Mouse (Mus musculus) intestine, embryonic 15.5 days (tissue): ENCODE data around the gene Sh3pxd2b. TPM values are rescaled to one million over a fixed set of nuclear protein-coding genes. Genes with fewer than 3 reads are reported as not detected.

ENCODE experiments used
- ATAC-seq: fragments of 200-750 bp; cut with Nextera tagmentation; 2 replicates; pipeline ENCODE4 v1.8.0; 2017; ENCODE audit warnings: moderate TSS enrichment, moderate library complexity
- H3K27ac ChIP-seq: fragments of 300-500 bp; sonication (generic); 2 replicates; pipeline ENCODE4 v1.5.1; 2015; ENCODE audit warnings: mild to moderate bottlenecking, inconsistent platforms
- H3K27me3 ChIP-seq: fragments of 300-500 bp; sonication (generic); replicated peaks from 2 replicates; pipeline ENCODE4 v1.6.1; 2015; ENCODE audit warnings: inconsistent platforms
- H3K36me3 ChIP-seq: fragments of 300-500 bp; sonication (generic); 2 replicates; pipeline ENCODE4 v1.6.1; 2015; ENCODE audit warnings: inconsistent platforms
- H3K4me1 ChIP-seq: fragments of 300-500 bp; sonication (generic); replicated peaks from 2 replicates; pipeline ENCODE4 v1.6.1; 2015; ENCODE audit warnings: inconsistent platforms
- H3K4me2 ChIP-seq: fragments of 300-500 bp; sonication (generic); replicated peaks from 2 replicates; pipeline ENCODE4 v1.6.1; 2015; ENCODE audit warnings: mild to moderate bottlenecking, inconsistent platforms
- H3K4me3 ChIP-seq: fragments of 300-500 bp; sonication (generic); replicated peaks from 2 replicates; pipeline ENCODE4 v1.5.1; 2015; ENCODE audit warnings: inconsistent platforms
- H3K9ac ChIP-seq: fragments of 300-500 bp; sonication (generic); 2 replicates; pipeline ENCODE4 v1.6.1; 2015; ENCODE audit warnings: inconsistent platforms
- H3K9me3 ChIP-seq: fragments of 300-500 bp; sonication (generic); 2 replicates; pipeline ENCODE4 v1.6.1; 2016; ENCODE audit warnings: inconsistent platforms
- WGBS: fragments of 180-500 bp; shearing (Covaris S2); methylation state at CpG from one replicate; pipeline ENCODE4 v1.1.7; 2015; 5-methylcytosine and 5-hydroxymethylcytosine counted together
- polyA plus RNA-seq: library from polyadenylated mRNA; unstranded; fragments of >200 nt; fragmentation: Nextera tagmentation; extraction: Ambion mirVana; gene quantifications from 2 replicates; pipeline ENCODE4 v1.2.1, GENCODE M21; 2015

Sh3pxd2b gene
- polyA plus RNA-seq, 1 experiment from 2014 or later, result 12.9 TPM

GRCm38 (mm10) chr11:32452745-32453144 is 105.1 kb downstream of the Sh3pxd2b start:
- H3K4me1 ChIP-seq, result peaks cover 5% of the 10 kb centered on the region; the same call in 1 of the 2 replicates
- no peaks in the 10 kb centered on the region for H3K36me3 ChIP-seq

GRCm38 (mm10) chr11:32453353-32453915 is 105.8 kb downstream of the Sh3pxd2b start:
- no peaks in the 10 kb centered on the region for H3K9me3 ChIP-seq
- no peak for ATAC-seq
- H3K36me3 ChIP-seq, result no peaks in the 10 kb centered on the region
- H3K27me3 ChIP-seq, result no peaks in the 10 kb centered on the region
- 0 out of 2 replicates have a peak overlapping the region, but pooled peaks have one; percentile 11 for H3K27ac ChIP-seq
- no peak overlapping the region for H3K4me2 ChIP-seq
- no peak overlapping the region for H3K9ac ChIP-seq
- H3K4me1 ChIP-seq, result peaks cover 5% of the 10 kb centered on the region; the same call in 1 of the 2 replicates
- 64% methylated on average over 8 of the region's 8 CpGs for whole genome bisulfite sequencing
- H3K4me3 ChIP-seq, result no peak overlapping the region

More at GRCm38 (mm10) chr11:32452745-32453144, 105.1 kb downstream of the Sh3pxd2b start:
- H3K27me3 ChIP-seq, result no peaks in the 10 kb centered on the region
- no peak overlapping the region for H3K9ac ChIP-seq
- no peak for ATAC-seq
- no peak overlapping the region for H3K4me2 ChIP-seq
- H3K4me3 ChIP-seq, result no peak overlapping the region
- no peak overlapping the region for H3K27ac ChIP-seq
- 93% methylated on average over 4 of the region's 4 CpGs for WGBS
- no peaks in the 10 kb centered on the region for H3K9me3 ChIP-seq

GRCm38 (mm10) chr11:32454231-32454799 is 106.7 kb downstream of the Sh3pxd2b start:
- Histone ChIP-seq H3K4me3 (peak overlapping the region; percentile 97), H3K27me3 (no peaks in the 10 kb centered on the region), H3K4me2 (peak overlapping the region; percentile 92), H3K9ac (peak overlapping the region; percentile 95), H3K9me3 (no peaks in the 10 kb centered on the region), H3K4me1 (peaks cover 5% of the 10 kb centered on the region; the same call in 1 of the 2 replicates), H3K36me3 (no peaks in the 10 kb centered on the region), H3K27ac (peak overlapping the region; percentile 74)
- no peak; the same call in 1 of the 2 replicates for ATAC-seq
- 3% methylated on average over 19 of the region's 19 CpGs for WGBS

- no peaks in the 10 kb centered on the region for H3K9me3 ChIP-seq
- no peaks in the 10 kb centered on the region for H3K36me3 ChIP-seq
- peak within 1 kb of the TSS; percentile 95 for H3K9ac ChIP-seq
- 0% methylated on average over 70 of the region's 86 CpGs for WGBS
- peak within 1 kb of the TSS; percentile 97 for H3K27ac ChIP-seq
- no peaks in the 10 kb centered on the region for H3K27me3 ChIP-seq
- peaks cover 5% of the 10 kb centered on the region; the same call in 1 of the 2 replicates for H3K4me1 ChIP-seq
- peak within 1 kb of the TSS; percentile 97 for H3K4me3 ChIP-seq
- ATAC-seq, result peak; percentile 99
- peak within 1 kb of the TSS; percentile 92 for H3K4me2 ChIP-seq
Measured at GRCm38 (mm10) chr11:32454800-32455506, 107.3 kb downstream of the Sh3pxd2b start, which contains the start of gene Ubtd2. Gene Ubtd2 (plus strand): TSS chr11:32455370.

GRCm38 (mm10) chr11:32455507-32456141 is 108.0 kb downstream of the Sh3pxd2b start:
- under 1% methylated on average over 39 of the region's 58 CpGs for WGBS
- peaks cover 5% of the 10 kb centered on the region; the same call in 1 of the 2 replicates for H3K4me1 ChIP-seq
- H3K9ac ChIP-seq, result peak overlapping the region; percentile 95
- H3K27ac ChIP-seq, result peak overlapping the region; percentile 97
- ATAC-seq, result no peak; the same call in 1 of the 2 replicates
- H3K9me3 ChIP-seq, result no peaks in the 10 kb centered on the region
- no peaks in the 10 kb centered on the region for H3K36me3 ChIP-seq
- no peaks in the 10 kb centered on the region for H3K27me3 ChIP-seq
- peak overlapping the region; percentile 92 for H3K4me2 ChIP-seq
- peak overlapping the region; percentile 97 for H3K4me3 ChIP-seq

GRCm38 (mm10) chr11:32456356-32456755 is 108.7 kb downstream of the Sh3pxd2b start:
- no peak for ATAC-seq
- WGBS, result 16% methylated on average over 6 of the region's 6 CpGs

GRCm38 (mm10) chr11:32464282-32464681 is 116.7 kb downstream of the Sh3pxd2b start:
- Histone ChIP-seq H3K9ac (no peak overlapping the region), H3K4me2 (no peak overlapping the region), H3K4me1 (0 out of 2 replicates have a peak, but pooled peaks cover 3% of the 10 kb centered on the region), H3K27me3 (no peaks in the 10 kb centered on the region), H3K36me3 (no peaks in the 10 kb centered on the region), H3K27ac (no peak overlapping the region), H3K4me3 (no peak overlapping the region), H3K9me3 (no peaks in the 10 kb centered on the region)
- ATAC-seq, result no peak
- WGBS, result 58% methylated on average over 2 of the region's 2 CpGs

More at GRCm38 (mm10) chr11:32456356-32456755, 108.7 kb downstream of the Sh3pxd2b start:
- H3K9ac ChIP-seq, result peak overlapping the region; percentile 95; the same call in 1 of the 2 replicates
- H3K27ac ChIP-seq, result no peak overlapping the region
- H3K36me3 ChIP-seq, result no peaks in the 10 kb centered on the region
- peaks cover 5% of the 10 kb centered on the region; the same call in 1 of the 2 replicates for H3K4me1 ChIP-seq
- H3K4me2 ChIP-seq, result peak overlapping the region; percentile 92
- H3K4me3 ChIP-seq, result peak overlapping the region; percentile 97
- no peaks in the 10 kb centered on the region for H3K9me3 ChIP-seq
- no peaks in the 10 kb centered on the region for H3K27me3 ChIP-seq

- H3K4me3 ChIP-seq, result no peak overlapping the region
- WGBS, result 72% methylated on average over 2 of the region's 2 CpGs
- H3K4me2 ChIP-seq, result no peak overlapping the region
- ATAC-seq, result no peak
- no peak overlapping the region for H3K9ac ChIP-seq
- no peaks in the 10 kb centered on the region for H3K9me3 ChIP-seq
- H3K27me3 ChIP-seq, result no peaks in the 10 kb centered on the region
- H3K27ac ChIP-seq, result no peak overlapping the region
- H3K4me1 ChIP-seq, result no peaks in the 10 kb centered on the region
- H3K36me3 ChIP-seq, result no peaks in the 10 kb centered on the region
Measured at GRCm38 (mm10) chr11:32471925-32472324, 124.3 kb downstream of the Sh3pxd2b start.

- no peak overlapping the region for H3K9ac ChIP-seq
- H3K36me3 ChIP-seq, result no peaks in the 10 kb centered on the region
- H3K4me2 ChIP-seq, result no peak overlapping the region
- no peak overlapping the region for H3K4me3 ChIP-seq
- 77% methylated on average over 3 of the region's 3 CpGs for WGBS
- no peak for ATAC-seq
- H3K4me1 ChIP-seq, result no peaks in the 10 kb centered on the region
- no peaks in the 10 kb centered on the region for H3K9me3 ChIP-seq
- H3K27ac ChIP-seq, result no peak overlapping the region
- no peaks in the 10 kb centered on the region for H3K27me3 ChIP-seq
Measured at GRCm38 (mm10) chr11:32474725-32475124, 127.1 kb downstream of the Sh3pxd2b start.

- Histone ChIP-seq H3K9me3 (no peaks in the 10 kb centered on the region), H3K27me3 (no peaks in the 10 kb centered on the region), H3K9ac (no peak overlapping the region), H3K4me1 (no peaks in the 10 kb centered on the region), H3K4me3 (no peak overlapping the region), H3K4me2 (no peak overlapping the region), H3K36me3 (no peaks in the 10 kb centered on the region), H3K27ac (no peak overlapping the region)
- 79% methylated on average over 5 of the region's 5 CpGs for WGBS
- ATAC-seq, result no peak
Measured at GRCm38 (mm10) chr11:32475487-32476236, 128.0 kb downstream of the Sh3pxd2b start.
